Mouse (Mus musculus): Measurements from ENCODE around the gene Cavin3. TPM values are rescaled to one million over a fixed set of nuclear protein-coding genes. Genes with fewer than 3 reads are reported as not detected.

The Cavin3 gene
- polyA plus RNA-seq, 1 experiment from 2014 or later: 137 TPM

GRCm38 (mm10) chr7:105487104-105487876 is 5.2 kb upstream of the Cavin3 start:
- Histone ChIP-seq H3K4me3 (ENCODE audit: low read depth, low read length) (no peak overlapping the region), H3K27me3 (replicated peaks; ENCODE audit: control insufficient read depth, insufficient read depth, low read length) (no peaks in the 10 kb centered on the region), H3K36me3 (ENCODE audit: control insufficient read depth, insufficient read depth, low read length) (no peaks in the 10 kb centered on the region), H3K9me3 (ENCODE audit: control insufficient read depth, low read length) (no peaks in the 10 kb centered on the region), H3K4me1 (ENCODE audit: control insufficient read depth, insufficient read depth, low read length) (peaks cover 7% of the 10 kb centered on the region), H3K9ac (ENCODE audit: low read depth, low read length) (no peak overlapping the region), H3K4me2 (ENCODE audit: low read depth, low read length) (no peak overlapping the region), H3K27ac (replicated peaks; ENCODE audit: low read depth, low read length) (no peak overlapping the region)
- ATAC-seq (ENCODE audit: low read depth): no peak
- 75% methylated on average over 6 of the region's 6 CpGs for WGBS
- no peak for DNase-seq (ENCODE audit: low spot score)

DNA sequence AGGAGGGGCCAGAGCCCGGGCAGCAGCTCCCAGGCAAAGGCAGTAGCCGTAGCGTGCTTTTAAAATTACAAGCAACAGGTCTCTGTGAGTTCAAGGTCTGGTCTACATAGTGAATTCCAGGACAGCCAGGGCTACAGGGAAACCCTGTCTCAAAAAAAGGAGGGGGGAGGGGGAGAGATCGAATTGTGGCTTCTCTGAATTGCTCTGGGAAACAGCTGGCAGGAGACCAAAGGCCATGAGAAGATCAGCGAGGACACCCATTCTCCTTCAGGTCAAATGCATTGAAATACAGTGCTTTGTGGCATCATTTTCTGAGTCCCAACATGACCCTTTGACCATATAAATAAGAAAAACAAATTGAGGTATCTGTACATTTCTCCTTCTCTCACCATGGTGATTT is 2.9 kb upstream of the Cavin3 start:
- WGBS: 62% methylated on average over 5 of the region's 5 CpGs
- H3K9me3 ChIP-seq (ENCODE audit: control insufficient read depth, low read length): no peaks in the 10 kb centered on the region
- H3K27me3 ChIP-seq (replicated peaks; ENCODE audit: control insufficient read depth, insufficient read depth, low read length): no peaks in the 10 kb centered on the region
- no peak overlapping the region for H3K4me3 ChIP-seq (ENCODE audit: low read depth, low read length)
- no peak overlapping the region for H3K27ac ChIP-seq (replicated peaks; ENCODE audit: low read depth, low read length)
- no peak for DNase-seq (ENCODE audit: low spot score)
- peaks cover 21% of the 10 kb centered on the region for H3K4me1 ChIP-seq (ENCODE audit: control insufficient read depth, insufficient read depth, low read length)
- no peaks in the 10 kb centered on the region for H3K36me3 ChIP-seq (ENCODE audit: control insufficient read depth, insufficient read depth, low read length)
- H3K9ac ChIP-seq (ENCODE audit: low read depth, low read length): no peak overlapping the region
- H3K4me2 ChIP-seq (ENCODE audit: low read depth, low read length): no peak overlapping the region
- no peak for ATAC-seq (ENCODE audit: low read depth)

- Histone ChIP-seq H3K9ac (ENCODE audit: low read depth, low read length) (peak overlapping the region; percentile 83), H3K4me3 (ENCODE audit: low read depth, low read length) (peak overlapping the region; percentile 60), H3K27ac (replicated peaks; ENCODE audit: low read depth, low read length) (peak overlapping the region; percentile 90), H3K27me3 (replicated peaks; ENCODE audit: control insufficient read depth, insufficient read depth, low read length) (no peaks in the 10 kb centered on the region), H3K4me2 (ENCODE audit: low read depth, low read length) (peak overlapping the region; percentile 89), H3K4me1 (ENCODE audit: control insufficient read depth, insufficient read depth, low read length) (peaks cover 21% of the 10 kb centered on the region), H3K9me3 (ENCODE audit: control insufficient read depth, low read length) (no peaks in the 10 kb centered on the region), H3K36me3 (ENCODE audit: control insufficient read depth, insufficient read depth, low read length) (no peaks in the 10 kb centered on the region)
- 39% methylated on average over 8 of the region's 8 CpGs for WGBS
- ATAC-seq (ENCODE audit: low read depth) (peak; percentile 76), DNase-seq (ENCODE audit: low spot score) (peak; percentile 75)
Measured at GRCm38 (mm10) chr7:105482426-105482825, 326 bp upstream of the Cavin3 start.

DNA sequence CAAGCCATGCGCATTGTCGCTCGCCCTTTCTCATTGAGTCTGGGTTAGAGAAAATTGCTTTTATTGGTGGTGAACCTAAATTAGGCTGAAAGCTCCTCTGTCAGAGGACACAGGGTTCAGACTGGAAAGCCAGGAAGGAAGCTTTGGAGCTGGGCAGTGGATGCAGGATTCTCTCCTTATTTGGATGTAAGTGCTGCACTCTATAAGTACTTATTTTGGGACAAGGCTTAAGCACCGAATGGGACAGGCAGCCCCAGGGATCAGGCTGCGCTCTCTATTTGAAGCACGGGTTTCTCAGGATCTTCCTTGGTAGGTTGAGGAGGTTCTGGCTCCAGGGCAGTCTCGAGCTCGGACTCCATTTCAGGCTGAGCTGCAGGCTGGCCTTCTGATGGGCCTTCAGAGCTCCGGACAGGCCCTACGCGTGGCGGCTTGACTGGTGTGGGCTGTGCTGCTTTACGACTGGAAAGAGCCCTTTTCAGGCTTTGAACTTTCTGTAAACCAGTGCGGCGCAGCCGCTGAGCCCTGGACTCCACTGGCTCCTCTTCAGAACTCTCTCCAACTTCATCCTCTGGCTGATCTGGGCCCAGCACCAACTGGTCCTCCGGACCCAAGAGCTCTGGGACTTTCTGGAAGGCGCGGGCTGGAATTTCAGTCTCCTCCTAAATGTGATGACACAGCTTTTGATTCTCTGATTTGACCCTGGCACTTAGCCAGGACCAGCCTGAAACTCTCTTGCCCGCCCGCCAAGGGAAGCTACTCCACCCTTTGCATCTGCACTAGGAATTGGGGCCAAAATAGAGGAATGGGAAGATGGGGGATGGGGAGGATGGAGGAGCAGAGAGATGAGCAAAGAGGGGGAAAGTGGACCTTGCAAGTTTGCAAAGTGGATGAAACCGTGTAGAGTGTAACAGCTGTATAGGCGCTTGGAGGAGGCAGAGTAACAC is 1.3 kb downstream of the Cavin3 start:
- H3K4me1 ChIP-seq (ENCODE audit: control insufficient read depth, insufficient read depth, low read length): peaks cover 21% of the 10 kb centered on the region
- peak overlapping the region; percentile 60 for H3K4me3 ChIP-seq (ENCODE audit: low read depth, low read length)
- H3K9me3 ChIP-seq (ENCODE audit: control insufficient read depth, low read length): no peaks in the 10 kb centered on the region
- peak overlapping the region; percentile 83 for H3K9ac ChIP-seq (ENCODE audit: low read depth, low read length)
- no peak for ATAC-seq (ENCODE audit: low read depth)
- H3K36me3 ChIP-seq (ENCODE audit: control insufficient read depth, insufficient read depth, low read length): no peaks in the 10 kb centered on the region
- H3K27me3 ChIP-seq (replicated peaks; ENCODE audit: control insufficient read depth, insufficient read depth, low read length): no peaks in the 10 kb centered on the region
- H3K27ac ChIP-seq (replicated peaks; ENCODE audit: low read depth, low read length): peak overlapping the region; percentile 90
- 64% methylated on average over 23 of the region's 23 CpGs for WGBS
- DNase-seq (ENCODE audit: low spot score): peak; percentile 73
- H3K4me2 ChIP-seq (ENCODE audit: low read depth, low read length): peak overlapping the region; percentile 89

- WGBS: 55% methylated on average over 5 of the region's 5 CpGs
Measured at GRCm38 (mm10) chr7:105480081-105480480, 2.0 kb downstream of the Cavin3 start.

DNA sequence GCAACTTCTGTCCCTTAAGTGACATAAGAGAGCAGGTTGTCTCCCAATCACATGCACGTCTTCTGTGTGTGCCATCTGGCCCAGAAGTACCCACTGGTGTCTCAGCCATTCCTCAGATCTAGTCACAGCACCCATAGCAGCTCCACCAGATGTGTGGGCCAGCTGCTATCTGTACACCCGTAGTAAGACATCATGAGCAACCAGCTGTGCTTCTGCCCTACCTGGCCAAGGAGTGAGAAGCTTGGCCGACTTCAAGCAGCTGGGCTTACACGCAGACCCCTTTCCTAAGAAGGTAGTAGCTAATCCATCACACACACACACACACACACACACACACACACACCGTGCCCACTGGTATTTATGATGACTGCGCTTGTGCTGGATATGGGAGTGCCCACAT is 2.9 kb downstream of the Cavin3 start:
- H3K27ac ChIP-seq (replicated peaks; ENCODE audit: low read depth, low read length): no peak overlapping the region
- peaks cover 21% of the 10 kb centered on the region for H3K4me1 ChIP-seq (ENCODE audit: control insufficient read depth, insufficient read depth, low read length)
- H3K9me3 ChIP-seq (ENCODE audit: control insufficient read depth, low read length): no peaks in the 10 kb centered on the region
- H3K36me3 ChIP-seq (ENCODE audit: control insufficient read depth, insufficient read depth, low read length): no peaks in the 10 kb centered on the region
- H3K27me3 ChIP-seq (replicated peaks; ENCODE audit: control insufficient read depth, insufficient read depth, low read length): no peaks in the 10 kb centered on the region
- H3K4me2 ChIP-seq (ENCODE audit: low read depth, low read length): no peak overlapping the region
- H3K9ac ChIP-seq (ENCODE audit: low read depth, low read length): no peak overlapping the region
- ATAC-seq (ENCODE audit: low read depth) (no peak), DNase-seq (ENCODE audit: low spot score) (no peak)
- 85% methylated on average over 6 of the region's 6 CpGs for WGBS
- no peak overlapping the region for H3K4me3 ChIP-seq (ENCODE audit: low read depth, low read length)

More at GRCm38 (mm10) chr7:105480081-105480480, 2.0 kb downstream of the Cavin3 start:
- H3K4me1 ChIP-seq (ENCODE audit: control insufficient read depth, insufficient read depth, low read length): peaks cover 21% of the 10 kb centered on the region
- no peak overlapping the region; the same call in 1 of the 2 replicates for H3K9ac ChIP-seq (ENCODE audit: low read depth, low read length)
- ATAC-seq (ENCODE audit: low read depth) (no peak), DNase-seq (ENCODE audit: low spot score) (peak; percentile 20)
- H3K27ac ChIP-seq (replicated peaks; ENCODE audit: low read depth, low read length): no peak overlapping the region; the same call in 1 of the 2 replicates
- H3K36me3 ChIP-seq (ENCODE audit: control insufficient read depth, insufficient read depth, low read length): no peaks in the 10 kb centered on the region
- peak overlapping the region; percentile 60 for H3K4me3 ChIP-seq (ENCODE audit: low read depth, low read length)
- peak overlapping the region; percentile 89 for H3K4me2 ChIP-seq (ENCODE audit: low read depth, low read length)
- no peaks in the 10 kb centered on the region for H3K9me3 ChIP-seq (ENCODE audit: control insufficient read depth, low read length)
- no peaks in the 10 kb centered on the region for H3K27me3 ChIP-seq (replicated peaks; ENCODE audit: control insufficient read depth, insufficient read depth, low read length)

- no peaks in the 10 kb centered on the region for H3K9me3 ChIP-seq (ENCODE audit: control insufficient read depth, low read length)
- H3K4me2 ChIP-seq (ENCODE audit: low read depth, low read length): no peak overlapping the region
- H3K27ac ChIP-seq (replicated peaks; ENCODE audit: low read depth, low read length): no peak overlapping the region
- peaks cover 21% of the 10 kb centered on the region for H3K4me1 ChIP-seq (ENCODE audit: control insufficient read depth, insufficient read depth, low read length)
- H3K9ac ChIP-seq (ENCODE audit: low read depth, low read length): no peak overlapping the region
- WGBS: 79% methylated on average over 8 of the region's 8 CpGs
- no peaks in the 10 kb centered on the region for H3K27me3 ChIP-seq (replicated peaks; ENCODE audit: control insufficient read depth, insufficient read depth, low read length)
- ATAC-seq (ENCODE audit: low read depth): no peak
- no peaks in the 10 kb centered on the region for H3K36me3 ChIP-seq (ENCODE audit: control insufficient read depth, insufficient read depth, low read length)
- DNase-seq (ENCODE audit: low spot score): no peak
- no peak overlapping the region for H3K4me3 ChIP-seq (ENCODE audit: low read depth, low read length)
Measured at GRCm38 (mm10) chr7:105478344-105478743, 3.8 kb downstream of the Cavin3 start.

- Histone ChIP-seq H3K9me3 (ENCODE audit: control insufficient read depth, low read length) (no peaks in the 10 kb centered on the region), H3K9ac (ENCODE audit: low read depth, low read length) (no peak overlapping the region), H3K27ac (replicated peaks; ENCODE audit: low read depth, low read length) (no peak overlapping the region), H3K36me3 (ENCODE audit: control insufficient read depth, insufficient read depth, low read length) (no peaks in the 10 kb centered on the region), H3K4me1 (ENCODE audit: control insufficient read depth, insufficient read depth, low read length) (peaks cover 19% of the 10 kb centered on the region), H3K4me2 (ENCODE audit: low read depth, low read length) (no peak overlapping the region), H3K27me3 (replicated peaks; ENCODE audit: control insufficient read depth, insufficient read depth, low read length) (no peaks in the 10 kb centered on the region), H3K4me3 (ENCODE audit: low read depth, low read length) (no peak overlapping the region)
- DNase-seq (ENCODE audit: low spot score) (peak; percentile 74), ATAC-seq (ENCODE audit: low read depth) (no peak)
- WGBS: 65% methylated on average over 3 of the region's 3 CpGs
Measured at GRCm38 (mm10) chr7:105477841-105478240, 4.3 kb downstream of the Cavin3 start.

Data from embryonic facial prominence, embryonic 14.5 days (tissue).